Mouse (Mus musculus) limb, embryonic 14.5 days (tissue): Measurements from ENCODE around the gene 1110008L16Rik. TPM values are rescaled to one million over a fixed set of nuclear protein-coding genes. Genes with fewer than 3 reads are reported as not detected.
A peak's percentile ranks its signal among the peaks of the same experiment; 100 is the strongest.

Source experiments
- ATAC-seq: fragments of 200-750 bp; cut with Nextera tagmentation; 2 replicates; pipeline ENCODE4 v1.8.0; 2017; ENCODE audit warnings: low read depth, moderate number of reproducible peaks, moderate TSS enrichment; ENCODE audit not compliant: low FRiP score
- DNase-seq: peaks from one replicate; pipeline ENCODE4 v3.0.0-alpha.2; 2015; ENCODE audit warnings: low spot score
- H3K27ac ChIP-seq: fragments of 300-500 bp; sonication (generic); replicated peaks from 2 replicates; pipeline ENCODE4 v1.5.1; 2014; ENCODE audit warnings: low read depth, mild to moderate bottlenecking, low read length, moderate library complexity, mixed read lengths
- H3K27me3 ChIP-seq: fragments of 300-500 bp; sonication (generic); 2 replicates; pipeline ENCODE4 v1.6.1; 2014; ENCODE audit warnings: low read length, mixed read lengths; ENCODE audit not compliant: control insufficient read depth, insufficient read depth
- H3K36me3 ChIP-seq: fragments of 300-500 bp; sonication (generic); 2 replicates; pipeline ENCODE4 v1.6.1; 2014; ENCODE audit warnings: mild to moderate bottlenecking, low read length, moderate library complexity, mixed read lengths; ENCODE audit not compliant: control insufficient read depth, insufficient read depth
- H3K4me1 ChIP-seq: fragments of 300-500 bp; sonication (generic); 2 replicates; pipeline ENCODE4 v1.6.1; 2014; ENCODE audit warnings: antibody characterized with exemption, low read length, mixed read lengths; ENCODE audit not compliant: control insufficient read depth, insufficient read depth
- H3K4me2 ChIP-seq: fragments of 300-500 bp; sonication (generic); replicated peaks from 2 replicates; pipeline ENCODE4 v1.6.1; 2014; ENCODE audit warnings: low read depth, mild to moderate bottlenecking, low read length, moderate library complexity; ENCODE audit not compliant: severe bottlenecking
- H3K4me3 ChIP-seq: fragments of 300-500 bp; sonication (generic); replicated peaks from 2 replicates; pipeline ENCODE4 v1.5.1; 2014; ENCODE audit warnings: low read length
- H3K9ac ChIP-seq: fragments of 300-500 bp; sonication (generic); 2 replicates; pipeline ENCODE4 v1.6.1; 2014; ENCODE audit warnings: mild to moderate bottlenecking, low read depth, low read length, moderate library complexity; ENCODE audit not compliant: severe bottlenecking
- H3K9me3 ChIP-seq: fragments of 300-500 bp; sonication (generic); 2 replicates; pipeline ENCODE4 v1.6.1; 2016; ENCODE audit warnings: low read length; ENCODE audit not compliant: control insufficient read depth
- POLR2A ChIP-seq: fragments of 200-500 bp; IDR thresholded peaks from 2 replicates; pipeline ENCODE4 v1.8.0; 2012; ENCODE audit warnings: inconsistent platforms, mild to moderate bottlenecking, moderate library complexity, borderline replicate concordance; ENCODE audit not compliant: insufficient read depth, insufficient read length; ENCODE audit errors: extremely low read depth
- WGBS: fragments of 180-500 bp; shearing (Covaris S2); extraction: QIAGEN DNeasy Blood & Tissue Kit; methylation state at CpG from one replicate; pipeline ENCODE4 v1.1.7; 2014; 5-methylcytosine and 5-hydroxymethylcytosine counted together
- polyA plus RNA-seq, 2 experiments: library from polyadenylated mRNA; depleted of rRNA in 1 of 2; stranded (reverse) in 1 of 2; unstranded in 1 of 2; fragments of >200 nt; fragmentation: Nextera tagmentation in 1 of 2; extraction: Ambion mirVana in 1 of 2; gene quantifications; 2 replicates each; pipeline versions ENCODE4 v1.2.1 to v1.2.3; 2012 to 2014

The 1110008L16Rik gene
- polyA plus RNA-seq, 2 experiments = 10.5 to 12.6 TPM

- 96% methylated on average over 9 of the region's 9 CpGs for WGBS
- Histone ChIP-seq H3K9ac (no peak overlapping the region), H3K27ac (no peak overlapping the region), H3K27me3 (no peaks in the 10 kb centered on the region), H3K36me3 (peaks cover 18% of the 10 kb centered on the region), H3K4me3 (no peak overlapping the region), H3K4me1 (peaks cover 4% of the 10 kb centered on the region), H3K9me3 (no peaks in the 10 kb centered on the region), H3K4me2 (no peak overlapping the region)
- DNase-seq = no peak
- no peak for TF ChIP-seq POLR2A
- ATAC-seq = no peak
These were observed 9.4 kb downstream of the 1110008L16Rik start for GRCm38 (mm10) chr12:55308731-55309130.

- Histone ChIP-seq H3K36me3 (peaks cover 18% of the 10 kb centered on the region), H3K27me3 (no peaks in the 10 kb centered on the region), H3K4me2 (no peak overlapping the region), H3K4me1 (no peaks in the 10 kb centered on the region), H3K9ac (no peak overlapping the region), H3K4me3 (no peak overlapping the region), H3K9me3 (no peaks in the 10 kb centered on the region), H3K27ac (no peak overlapping the region)
- DNase-seq (no peak), ATAC-seq (no peak)
- TF ChIP-seq POLR2A = no peak
- 78% methylated on average over 8 of the region's 8 CpGs for WGBS
These were observed 10.1 kb downstream of the 1110008L16Rik start for GRCm38 (mm10) chr12:55309501-55309900.

- Histone ChIP-seq H3K27ac (no peak overlapping the region), H3K4me2 (no peak overlapping the region), H3K9me3 (no peaks in the 10 kb centered on the region), H3K9ac (no peak overlapping the region), H3K4me3 (no peak overlapping the region), H3K27me3 (no peaks in the 10 kb centered on the region), H3K36me3 (peaks cover 14% of the 10 kb centered on the region), H3K4me1 (no peaks in the 10 kb centered on the region)
- ATAC-seq (no peak), DNase-seq (no peak)
- TF ChIP-seq POLR2A = no peak
- WGBS = 88% methylated on average over 7 of the region's 7 CpGs
These were observed 12.5 kb downstream of the 1110008L16Rik start for GRCm38 (mm10) chr12:55311841-55312240.

- ATAC-seq (no peak), DNase-seq (no peak)
- Histone ChIP-seq H3K4me3 (no peak overlapping the region), H3K4me2 (no peak overlapping the region), H3K36me3 (peaks cover 11% of the 10 kb centered on the region; the same call in 1 of the 2 replicates), H3K4me1 (no peaks in the 10 kb centered on the region), H3K27ac (no peak overlapping the region), H3K9ac (no peak overlapping the region), H3K27me3 (no peaks in the 10 kb centered on the region), H3K9me3 (no peaks in the 10 kb centered on the region)
- no peak for TF ChIP-seq POLR2A
- 89% methylated on average over 5 of the region's 5 CpGs for WGBS
These were observed 14.5 kb downstream of the 1110008L16Rik start for GRCm38 (mm10) chr12:55313901-55314300.

- H3K27me3 ChIP-seq = no peaks in the 10 kb centered on the region
- no peak overlapping the region for H3K9ac ChIP-seq
- H3K36me3 ChIP-seq = 0 out of 2 replicates have a peak, but pooled peaks cover 3% of the 10 kb centered on the region
- no peaks in the 10 kb centered on the region for H3K9me3 ChIP-seq
- no peak overlapping the region for H3K4me3 ChIP-seq
- H3K27ac ChIP-seq = no peak overlapping the region
- WGBS = 33% methylated on average over 5 of the region's 5 CpGs
- no peak overlapping the region for H3K4me2 ChIP-seq
- H3K4me1 ChIP-seq = no peaks in the 10 kb centered on the region
- no peak for TF ChIP-seq POLR2A
- peak; percentile 92 for DNase-seq
- peak; percentile 73; the same call in 1 of the 2 replicates for ATAC-seq
These were observed 15.8 kb downstream of the 1110008L16Rik start for GRCm38 (mm10) chr12:55315192-55315591.
